Mouse (Mus musculus): ENCODE measurements around the gene Cers5.

DNA sequence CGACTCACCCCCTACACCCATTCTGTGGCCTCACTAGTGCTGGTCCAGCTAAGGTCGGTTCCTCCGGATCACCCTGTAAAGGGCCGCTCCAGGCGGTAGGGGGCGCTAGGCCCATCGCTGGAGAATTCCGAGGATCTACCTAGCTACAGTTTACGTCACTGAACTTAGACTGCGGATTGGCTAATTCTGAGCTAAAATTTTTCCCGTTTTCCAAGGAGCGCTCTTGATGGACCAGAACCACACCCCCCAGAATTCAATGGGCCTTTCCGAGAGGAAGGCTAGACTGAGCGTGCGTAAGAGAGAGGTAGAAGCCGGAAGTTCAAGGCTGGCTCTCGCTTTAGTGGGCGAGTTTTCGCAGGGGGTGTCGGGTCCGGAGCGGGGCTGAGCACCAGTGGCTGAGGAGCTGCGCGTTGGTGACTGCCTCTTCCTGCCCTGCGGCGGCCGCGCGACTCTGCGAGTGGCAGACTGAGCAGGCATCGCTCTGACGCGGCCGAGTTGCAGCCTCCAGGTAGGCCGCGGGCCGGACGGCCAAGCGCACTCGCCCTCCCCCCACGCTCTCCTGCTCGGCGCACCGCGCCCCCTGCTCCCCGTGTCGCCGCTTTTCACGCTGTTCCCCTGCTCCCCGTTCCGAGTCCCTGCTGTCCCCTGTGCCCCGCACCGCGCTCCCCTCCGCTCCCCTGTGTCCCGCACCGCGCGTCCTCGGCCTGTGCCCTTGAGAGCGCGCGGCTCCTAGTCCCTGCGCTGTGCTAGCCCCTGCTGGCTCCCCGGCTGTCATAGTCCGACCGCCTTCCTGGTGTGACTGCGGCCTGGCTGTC is 47.1 kb downstream of the Cers5 start, which contains the start of gene Cox14:
- TF ChIP-seq POLR2A (IDR thresholded peaks at IDR 0.05; ENCODE audit: insufficient read depth, low read depth, low read length) (peak; percentile 91), EP300 (IDR thresholded peaks at IDR 0.05; ENCODE audit: insufficient read depth, low read depth, low read length) (0 out of 2 replicates have a peak, but pooled peaks have one; percentile 41)

Measured in heart, adult 2 months (tissue).